Mouse (Mus musculus) adrenal gland, postnatal 25 days (tissue): ENCODE data around the gene Kdm4b. TPM values are rescaled to one million over a fixed set of nuclear protein-coding genes. Genes with fewer than 3 reads are reported as not detected.

ENCODE experiments used
- DNase-seq: peaks from one replicate; pipeline ENCODE4 v3.0.0; 2021; ENCODE audit warnings: mixed read lengths
- total RNA-seq: library from RNA; stranded (reverse); gene quantifications from 2 replicates; pipeline ENCODE4 v1.2.3, GENCODE M21; 2021

Gene Kdm4b
- total RNA-seq, 1 experiment from 2014 or later, result 52.4 TPM

GRCm38 (mm10) chr17:56345364-56345763 is 19.5 kb downstream of the Kdm4b start:
- no peak for DNase-seq

GRCm38 (mm10) chr17:56348128-56348527 is 22.3 kb downstream of the Kdm4b start:
- no peak for DNase-seq

GRCm38 (mm10) chr17:56348586-56348985 is 22.7 kb downstream of the Kdm4b start:
- no peak for DNase-seq

- DNase-seq, result peak; percentile 83
Measured at GRCm38 (mm10) chr17:56350694-56351093, 24.8 kb downstream of the Kdm4b start.

GRCm38 (mm10) chr17:56356921-56357885 is 31.3 kb downstream of the Kdm4b start:
- DNase-seq, result peak; percentile 62

GRCm38 (mm10) chr17:56359183-56359725 is 33.4 kb downstream of the Kdm4b start:
- DNase-seq, result no peak

DNA sequence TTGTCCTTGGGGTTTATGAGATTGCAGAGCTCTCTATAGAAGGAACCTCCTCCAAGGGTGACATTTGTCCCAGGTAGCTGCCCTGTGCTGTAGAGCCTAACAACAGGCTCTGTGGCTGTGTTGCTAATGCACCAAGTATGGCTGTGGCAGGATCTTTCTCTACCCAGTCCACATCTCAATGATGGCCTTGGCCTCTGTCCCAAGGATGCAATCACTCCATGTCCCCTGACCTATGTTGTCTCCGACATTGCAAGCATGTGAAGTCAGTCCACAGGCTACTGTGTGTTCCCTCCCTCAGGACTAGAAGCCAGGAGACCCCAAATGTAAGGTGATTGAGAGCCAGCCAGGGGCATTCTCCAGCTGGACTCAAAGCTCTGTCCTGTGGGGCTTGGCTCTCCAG is 34.0 kb downstream of the Kdm4b start:
- DNase-seq, result peak; percentile 22

DNA sequence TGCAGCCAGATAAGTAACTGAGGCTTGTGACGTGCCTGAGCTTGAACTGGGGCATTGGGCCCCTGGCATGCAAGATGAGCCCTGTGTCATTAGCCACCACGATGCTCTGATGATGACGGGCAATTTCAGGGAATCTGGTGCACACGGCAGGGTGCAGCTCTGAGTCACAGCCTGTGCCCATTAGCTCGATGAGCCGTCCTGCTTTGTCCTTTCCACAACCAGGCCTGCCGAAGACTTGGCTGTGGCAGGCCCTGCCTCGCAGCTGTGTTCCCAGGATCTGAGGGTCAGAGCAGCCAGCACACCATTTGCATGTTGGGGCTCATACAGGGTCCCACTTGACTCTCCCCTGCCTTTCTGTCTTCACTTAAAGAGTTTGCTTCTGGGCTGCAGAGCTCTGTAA is 34.6 kb downstream of the Kdm4b start:
- DNase-seq, result peak; percentile 49

DNA sequence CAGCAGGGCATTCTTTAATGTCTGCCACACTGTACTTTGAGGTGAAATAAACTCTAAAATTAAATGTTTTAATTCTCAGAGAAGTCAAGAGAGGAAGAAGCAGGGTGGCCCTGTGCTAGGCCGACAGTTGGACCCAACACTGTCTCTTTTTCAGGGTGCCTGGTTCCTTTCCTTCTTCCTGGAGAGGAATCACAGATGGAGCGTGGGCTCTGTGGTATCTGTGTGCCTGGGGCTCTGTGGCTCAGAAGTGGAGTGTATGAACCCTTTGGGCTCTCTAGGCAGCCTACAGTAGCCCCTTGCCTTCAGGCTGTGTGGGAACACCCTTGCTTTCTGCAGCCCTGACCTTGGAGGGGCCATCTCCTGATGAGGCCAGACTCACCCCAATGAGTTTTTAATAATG is 35.7 kb downstream of the Kdm4b start:
- DNase-seq, result no peak

- no peak for DNase-seq
Measured at GRCm38 (mm10) chr17:56365791-56366673, 40.2 kb downstream of the Kdm4b start.

DNA sequence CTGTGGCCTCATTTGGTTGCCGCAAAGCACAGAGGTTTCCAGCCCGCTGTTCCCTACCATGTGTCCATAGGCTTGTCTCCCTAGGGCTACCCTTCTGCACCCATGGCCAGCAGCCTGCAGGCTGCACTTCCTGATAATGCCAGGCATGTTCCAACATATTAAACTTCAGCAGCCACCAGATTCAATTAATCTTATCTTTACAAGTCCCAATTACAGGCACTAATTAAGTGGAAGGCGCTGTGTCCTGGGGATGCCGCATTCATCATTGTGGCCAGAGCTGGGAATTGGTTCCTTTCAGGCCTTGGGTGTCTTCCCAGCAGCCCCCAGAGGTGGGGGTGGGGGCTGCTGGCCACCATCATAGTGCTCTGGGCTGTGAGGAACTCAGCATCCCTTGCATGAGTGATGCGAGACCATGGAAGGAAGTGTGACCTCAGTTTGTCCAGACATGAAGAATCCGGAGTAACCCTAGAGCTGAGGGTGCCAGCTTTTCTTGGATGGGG is 42.5 kb downstream of the Kdm4b start:
- DNase-seq, result no peak

DNA sequence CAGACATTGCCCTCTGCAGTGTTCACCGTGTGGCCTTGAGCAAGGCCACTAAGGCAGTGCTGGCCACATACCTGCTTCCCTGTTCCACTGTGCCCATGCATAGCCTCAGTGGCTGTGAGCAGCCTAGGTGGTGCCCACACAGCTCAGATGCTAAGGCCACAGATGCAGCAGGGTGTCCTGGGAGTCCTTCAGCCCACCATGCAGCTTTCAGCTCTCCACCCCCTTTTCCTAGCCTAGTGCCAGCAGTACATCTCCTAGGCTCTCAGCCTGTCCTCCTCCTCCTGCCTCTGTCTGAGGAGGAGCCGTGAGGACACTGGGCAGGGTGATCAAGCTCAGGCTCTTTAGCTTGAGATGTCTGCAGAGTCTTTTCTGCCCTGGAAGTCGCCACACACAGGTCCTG is 44.2 kb downstream of the Kdm4b start:
- DNase-seq, result no peak

DNA sequence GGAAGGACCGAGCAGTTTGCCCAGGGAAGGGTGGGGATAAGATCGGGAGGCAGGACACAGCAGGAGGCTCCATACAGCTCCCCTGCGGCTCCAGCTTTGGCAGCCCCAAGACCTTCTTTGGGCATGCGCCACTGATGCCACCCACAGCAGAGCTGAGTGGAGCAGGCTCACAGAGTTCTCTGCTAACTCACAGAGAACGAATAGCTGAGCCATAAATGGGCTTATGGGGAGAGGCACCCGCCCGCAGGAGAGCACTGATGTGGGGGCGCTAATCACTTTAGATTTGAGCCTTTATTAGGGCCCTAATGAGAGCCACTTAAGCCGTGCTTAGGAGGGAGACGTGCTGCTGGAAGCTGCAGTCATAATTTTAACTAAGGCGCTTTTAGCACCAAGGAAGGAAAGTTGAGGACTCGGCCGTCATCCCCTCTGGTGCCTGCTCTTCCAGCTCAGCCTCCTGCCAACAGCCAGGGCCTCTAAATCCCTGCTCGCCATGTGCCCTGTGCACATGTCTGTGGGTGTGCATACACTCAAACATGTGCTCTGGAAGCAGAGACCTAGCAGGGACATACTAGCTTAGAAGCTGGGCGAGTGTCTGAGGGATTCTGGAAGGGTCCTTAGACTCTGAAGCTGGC is 45.3 kb downstream of the Kdm4b start:
- DNase-seq, result no peak

DNA sequence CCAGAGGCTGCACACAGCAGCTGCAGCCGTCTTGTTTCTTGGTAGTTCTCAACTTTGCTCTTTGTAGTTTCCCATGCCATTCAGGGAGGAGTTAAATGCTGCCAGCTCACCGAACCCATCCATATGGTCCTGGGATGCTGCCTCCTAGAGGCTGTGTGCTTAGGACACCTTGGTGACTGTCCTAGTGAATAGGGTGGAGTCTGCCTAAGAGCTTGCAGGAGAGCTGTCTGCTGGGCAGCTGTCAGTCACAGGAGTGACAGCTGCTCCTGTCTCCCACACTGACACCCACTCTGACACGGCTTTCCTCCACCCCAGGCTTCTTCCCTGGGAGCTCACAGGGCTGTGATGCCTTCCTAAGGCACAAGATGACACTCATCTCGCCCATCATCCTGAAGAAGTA is 46.2 kb downstream of the Kdm4b start:
- no peak for DNase-seq

- DNase-seq, result no peak
Measured at GRCm38 (mm10) chr17:56373136-56374034, 47.5 kb downstream of the Kdm4b start.

DNA sequence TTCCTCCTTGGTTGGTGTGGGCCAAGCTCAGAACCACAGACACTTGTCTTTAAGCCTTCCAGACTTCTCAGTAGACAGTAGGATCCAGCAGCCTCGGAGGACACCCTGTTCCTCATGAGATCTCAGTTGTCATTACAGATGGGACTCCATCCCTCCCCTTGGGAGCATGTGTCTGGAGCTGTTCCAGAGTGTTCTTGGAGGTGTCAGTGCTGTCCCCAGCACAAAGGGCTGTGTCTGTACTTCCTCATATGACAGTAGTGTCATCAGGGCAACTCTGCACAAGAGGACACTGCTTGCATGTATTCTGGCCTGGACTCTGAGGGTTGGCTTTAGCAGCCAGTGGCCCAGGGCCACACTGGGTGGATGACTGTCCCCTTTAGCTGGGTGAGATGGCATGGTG is 49.0 kb downstream of the Kdm4b start:
- DNase-seq, result no peak

DNA sequence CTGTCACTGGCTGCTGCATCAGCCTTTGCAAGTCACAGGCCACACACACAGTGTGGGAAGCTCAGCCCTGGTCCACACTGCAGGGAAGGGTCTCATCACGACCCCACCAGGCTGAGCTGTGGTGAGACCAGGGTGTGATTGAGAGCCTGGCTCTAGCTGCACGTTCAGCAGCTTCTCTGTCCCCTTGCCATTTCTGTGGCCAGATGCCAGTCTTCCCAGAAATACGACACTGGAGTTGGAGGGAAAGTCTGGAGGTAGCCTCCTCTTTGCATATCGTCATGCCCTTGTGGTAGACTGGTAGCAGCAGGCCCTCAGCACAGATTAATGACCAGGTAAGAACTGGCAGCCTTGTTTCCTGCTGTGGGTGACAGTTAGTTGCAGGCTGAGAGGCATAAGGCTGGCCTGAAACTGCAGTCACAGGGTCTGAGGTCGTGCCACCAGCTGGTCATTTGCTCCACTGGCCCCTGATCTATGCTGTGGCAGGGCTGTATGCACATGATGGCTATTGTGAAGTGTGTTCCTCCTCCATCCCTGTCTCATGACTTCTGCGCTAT is 53.5 kb downstream of the Kdm4b start:
- DNase-seq, result no peak

- no peak for DNase-seq
Measured at GRCm38 (mm10) chr17:56380286-56380685, 54.4 kb downstream of the Kdm4b start.

- no peak for DNase-seq
Measured at GRCm38 (mm10) chr17:56381183-56381582, 55.3 kb downstream of the Kdm4b start.

DNA sequence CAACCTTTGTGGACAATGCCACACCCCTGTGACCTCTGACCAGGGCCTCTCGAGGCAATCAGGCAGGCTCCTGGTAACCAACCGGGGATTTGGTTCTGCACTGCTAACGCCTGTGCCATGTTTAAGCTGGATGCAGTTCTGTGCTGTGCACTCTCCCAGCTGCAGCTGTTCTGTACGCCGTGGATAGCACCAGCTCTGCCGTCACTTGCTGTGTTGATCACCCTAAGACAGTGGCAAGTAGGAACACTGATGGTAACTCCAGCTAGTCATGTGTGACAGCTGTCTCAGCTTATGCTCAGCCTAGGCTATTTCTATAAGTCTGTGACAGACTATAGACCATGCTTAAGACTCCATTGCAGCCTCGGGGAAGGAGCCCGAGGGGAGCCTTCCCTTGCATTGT is 57.1 kb downstream of the Kdm4b start:
- DNase-seq, result no peak

- DNase-seq, result no peak
Measured at GRCm38 (mm10) chr17:56384903-56385302, 59.0 kb downstream of the Kdm4b start.
